Mouse (Mus musculus): Measurements from ENCODE around the gene Fam135a.

Fam135a gene

DNA sequence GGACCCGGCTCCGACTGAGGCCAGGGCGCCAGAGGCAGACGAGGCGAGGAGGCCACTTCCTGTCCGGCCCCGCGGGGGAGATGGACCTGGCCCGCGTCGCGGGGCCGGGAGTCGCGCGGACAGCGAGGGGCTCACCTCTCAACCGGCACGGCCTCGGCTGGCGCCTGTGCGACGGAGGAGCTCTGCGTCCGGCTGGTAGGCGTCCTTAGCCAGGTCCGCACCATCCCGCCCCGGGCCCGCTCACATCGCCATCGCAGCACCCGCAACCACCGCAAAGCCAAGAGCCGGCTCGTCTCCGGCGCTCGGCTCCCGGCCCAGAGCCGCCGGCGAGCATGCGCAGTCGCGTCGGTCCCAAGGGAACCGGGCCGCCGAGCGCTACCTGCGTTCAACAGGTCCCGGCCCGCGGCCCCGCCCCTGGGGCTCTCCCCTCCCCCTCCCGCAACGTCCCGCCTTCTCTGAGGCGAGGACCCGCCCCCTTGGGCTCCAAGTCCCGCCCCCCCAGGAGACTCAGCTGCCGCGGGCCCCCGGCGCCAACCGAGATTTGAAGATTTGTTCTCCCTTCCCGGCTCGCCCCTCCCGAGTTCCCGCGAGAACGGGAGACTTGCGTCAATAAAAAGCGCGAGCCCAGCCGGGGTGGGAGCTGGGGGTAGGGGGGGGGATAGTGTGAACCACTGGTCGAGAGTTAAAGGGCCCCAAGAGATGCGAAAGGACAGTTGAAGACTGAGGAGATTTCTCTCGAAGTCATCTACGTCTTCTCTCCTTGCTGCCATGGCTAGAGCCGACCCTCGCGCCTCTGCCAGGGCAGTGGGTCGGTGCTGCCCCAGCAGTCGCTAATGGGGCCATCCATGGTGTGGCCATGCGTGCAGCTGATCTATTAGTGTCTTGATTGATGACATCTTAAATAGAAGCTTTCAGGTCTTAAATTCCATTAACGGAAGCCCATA is at the start of gene Fam135a:
TSS of gene Fam135a (minus strand) at position 416 of the 944 bp plus-strand sequence.
- in situ Hi-C loops (cut with MboI; ENCODE audit: unreplicated experiment in 2 of 2) = no loop called here

DNA sequence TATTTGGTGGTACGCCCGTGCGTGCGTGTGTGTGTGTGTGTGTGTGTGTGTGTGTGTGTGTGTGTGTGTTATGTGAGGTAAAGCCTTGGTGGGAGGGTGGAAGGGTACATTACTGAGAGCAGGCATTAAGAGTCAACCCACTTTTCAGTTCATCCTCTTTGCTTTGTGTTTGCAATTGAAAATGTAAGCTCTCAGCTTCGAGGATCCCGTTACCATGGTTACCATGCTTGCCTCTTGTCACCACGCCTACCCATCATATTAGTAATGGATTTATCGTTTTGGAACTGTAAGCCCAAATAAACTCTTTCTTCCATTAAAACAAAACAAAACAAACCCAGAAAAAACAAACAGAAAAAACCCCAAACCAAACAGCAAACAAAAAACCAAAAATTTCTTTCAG is 43.4 kb upstream of the Fam135a start:
- in situ Hi-C loops (cut with MboI; ENCODE audit: unreplicated experiment in 2 of 2) = loop anchor here (25.0 kb wide), 1 partner anchor 1469 kb away; no protein-coding TSS in a partner anchor

DNA sequence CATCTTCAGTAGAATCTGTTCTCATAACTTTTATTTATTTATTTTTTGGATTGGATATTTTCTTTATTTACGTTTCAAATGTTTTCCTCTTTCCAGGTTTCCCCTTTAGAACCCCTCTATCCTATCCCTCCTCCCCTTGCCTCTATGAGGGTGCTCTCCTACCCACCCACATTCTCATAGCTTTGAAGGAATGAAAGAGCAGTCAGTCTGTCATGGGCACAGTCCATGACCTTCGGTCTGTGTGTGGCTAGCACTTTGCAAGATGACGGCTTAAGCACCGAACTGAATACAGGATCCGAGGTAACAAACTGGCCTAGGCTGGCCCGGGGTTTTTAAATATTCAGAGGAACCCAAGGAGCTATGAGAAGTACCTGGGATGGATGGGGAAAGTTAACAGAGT is 40.4 kb upstream of the Fam135a start:
- in situ Hi-C loops (cut with MboI; ENCODE audit: unreplicated experiment in 2 of 2) = loop anchor here (25.0 kb wide), 1 partner anchor 1472 kb away; no protein-coding TSS in a partner anchor

DNA sequence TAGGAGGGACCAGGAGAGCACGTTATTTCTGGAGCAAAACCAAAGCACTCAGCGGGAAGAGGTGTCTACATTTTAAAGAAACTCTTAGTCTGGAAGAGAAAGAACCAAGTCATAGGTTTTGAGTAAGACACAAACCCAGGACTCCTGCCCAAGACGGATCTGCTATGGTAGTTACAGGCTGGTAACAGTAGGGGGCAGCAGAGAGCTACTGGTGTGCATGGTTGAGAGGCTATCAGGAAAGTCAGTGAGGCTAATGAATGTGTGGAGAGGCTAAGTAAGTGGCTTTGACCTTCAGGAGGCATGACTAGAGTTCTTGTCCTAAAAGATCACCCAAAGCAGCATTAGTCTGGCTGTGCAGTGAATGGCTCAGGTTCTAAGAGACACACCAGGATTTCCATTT is 37.0 kb upstream of the Fam135a start:
- in situ Hi-C loops (cut with MboI; ENCODE audit: unreplicated experiment in 2 of 2) = loop anchor here (25.0 kb wide), 1 partner anchor 1475 kb away; no protein-coding TSS in a partner anchor

DNA sequence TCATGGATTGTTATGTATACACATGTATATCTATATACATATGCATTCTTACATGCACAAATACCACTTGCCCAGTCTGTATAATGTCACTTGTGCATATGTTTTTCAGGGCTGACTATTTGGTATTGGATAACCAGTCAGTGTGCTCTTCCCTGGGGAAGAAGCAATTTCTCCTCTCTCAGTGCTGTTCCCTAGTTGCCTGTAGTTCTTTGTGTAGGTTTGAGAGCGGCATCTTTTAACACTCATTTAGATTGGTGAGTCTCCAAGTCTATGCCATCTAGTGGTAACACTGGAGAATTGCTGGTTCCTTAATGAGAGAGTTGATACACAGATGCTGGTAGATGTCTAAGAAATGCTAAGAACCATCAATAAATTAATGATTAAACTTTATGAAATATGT is 34.7 kb upstream of the Fam135a start:
- in situ Hi-C loops (cut with MboI; ENCODE audit: unreplicated experiment in 2 of 2) = loop anchor here (25.0 kb wide), 1 partner anchor 1478 kb away; no protein-coding TSS in a partner anchor

DNA sequence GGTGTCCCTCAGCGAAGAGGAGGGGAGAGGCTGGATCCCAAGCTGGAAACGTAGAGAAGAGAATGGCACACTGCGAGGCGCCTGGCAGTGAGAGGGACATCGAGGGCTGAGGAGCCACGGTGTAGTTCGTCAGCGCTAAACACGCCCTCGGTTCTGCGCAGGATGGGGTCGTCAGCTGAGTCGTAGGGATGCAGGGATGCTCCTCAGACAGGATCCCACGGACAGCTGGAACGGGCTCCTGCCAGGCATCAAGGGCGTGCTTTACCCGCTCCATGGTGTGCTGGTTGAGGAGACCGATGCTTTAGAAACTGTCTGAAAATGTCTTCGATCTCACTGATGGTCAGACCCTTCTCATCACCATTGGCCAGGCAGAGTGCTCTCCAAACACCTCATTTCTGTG is 33.7 kb upstream of the Fam135a start:
- in situ Hi-C loops (cut with MboI; ENCODE audit: unreplicated experiment in 2 of 2) = loop anchor here (25.0 kb wide), 1 partner anchor 1478 kb away; no protein-coding TSS in a partner anchor

DNA sequence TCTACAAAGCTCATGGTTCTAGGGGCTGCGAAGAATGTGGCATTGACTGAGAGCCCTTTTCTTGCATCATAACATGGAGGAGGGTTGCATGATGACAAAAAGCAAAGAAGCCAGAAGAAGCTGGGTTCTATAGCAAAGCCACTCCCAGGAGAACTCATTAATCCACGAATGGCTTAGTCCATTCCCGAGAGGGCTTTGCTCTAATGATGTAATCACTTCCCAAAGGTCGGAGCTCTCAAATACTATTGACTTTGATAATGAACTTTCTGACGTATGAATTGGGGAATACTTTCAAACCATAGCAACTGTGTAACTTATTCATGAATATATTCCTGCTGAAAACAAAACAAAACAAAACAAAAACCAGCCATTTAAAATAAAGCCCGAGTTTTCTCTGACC is 27.7 kb upstream of the Fam135a start:
- in situ Hi-C loops (cut with MboI; ENCODE audit: unreplicated experiment in 2 of 2) = loop anchor here (25.0 kb wide), 1 partner anchor 1484 kb away; no protein-coding TSS in a partner anchor

DNA sequence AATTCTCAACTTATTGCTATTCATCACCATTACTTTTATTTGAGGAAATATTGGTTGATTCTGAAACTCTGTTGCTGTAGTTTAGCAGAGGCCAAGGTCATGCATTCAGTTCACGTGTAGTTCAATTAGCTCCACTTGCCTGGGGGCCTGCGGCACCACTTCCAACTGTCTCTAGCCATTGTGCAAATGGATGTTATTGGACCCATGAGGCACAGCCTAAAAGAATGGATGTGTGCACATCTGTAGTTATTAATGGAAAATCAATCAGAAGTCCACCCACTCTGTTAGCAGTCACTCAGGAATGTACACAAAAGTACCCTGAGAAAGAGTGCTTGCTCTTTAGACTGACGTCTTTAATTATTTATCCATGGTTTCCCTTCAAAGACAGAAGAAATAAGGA is 24.5 kb upstream of the Fam135a start:
- in situ Hi-C loops (cut with MboI; ENCODE audit: unreplicated experiment in 2 of 2) = loop anchor here (25.0 kb wide), 1 partner anchor 1488 kb away; no protein-coding TSS in a partner anchor

DNA sequence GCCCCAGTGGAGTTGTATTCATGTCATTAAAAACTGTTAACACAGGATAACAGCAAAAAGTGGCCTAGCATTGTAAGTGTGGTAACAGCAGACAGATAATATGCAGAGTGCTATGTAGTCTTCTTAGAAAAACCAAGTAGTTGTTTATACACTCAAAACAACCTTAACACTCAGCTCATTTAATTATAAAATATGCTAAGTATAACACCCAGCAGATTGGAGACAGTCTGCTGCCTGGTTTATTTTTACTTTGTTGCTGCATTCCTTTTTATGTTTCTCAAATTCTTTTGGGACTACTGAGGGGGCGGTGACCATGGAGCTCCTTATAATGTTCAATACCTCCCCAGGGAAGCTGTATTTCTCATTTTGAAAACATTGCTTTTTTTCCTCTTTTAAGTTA is 22.4 kb upstream of the Fam135a start:
- in situ Hi-C loops (cut with MboI; ENCODE audit: unreplicated experiment in 2 of 2) = no loop called here

DNA sequence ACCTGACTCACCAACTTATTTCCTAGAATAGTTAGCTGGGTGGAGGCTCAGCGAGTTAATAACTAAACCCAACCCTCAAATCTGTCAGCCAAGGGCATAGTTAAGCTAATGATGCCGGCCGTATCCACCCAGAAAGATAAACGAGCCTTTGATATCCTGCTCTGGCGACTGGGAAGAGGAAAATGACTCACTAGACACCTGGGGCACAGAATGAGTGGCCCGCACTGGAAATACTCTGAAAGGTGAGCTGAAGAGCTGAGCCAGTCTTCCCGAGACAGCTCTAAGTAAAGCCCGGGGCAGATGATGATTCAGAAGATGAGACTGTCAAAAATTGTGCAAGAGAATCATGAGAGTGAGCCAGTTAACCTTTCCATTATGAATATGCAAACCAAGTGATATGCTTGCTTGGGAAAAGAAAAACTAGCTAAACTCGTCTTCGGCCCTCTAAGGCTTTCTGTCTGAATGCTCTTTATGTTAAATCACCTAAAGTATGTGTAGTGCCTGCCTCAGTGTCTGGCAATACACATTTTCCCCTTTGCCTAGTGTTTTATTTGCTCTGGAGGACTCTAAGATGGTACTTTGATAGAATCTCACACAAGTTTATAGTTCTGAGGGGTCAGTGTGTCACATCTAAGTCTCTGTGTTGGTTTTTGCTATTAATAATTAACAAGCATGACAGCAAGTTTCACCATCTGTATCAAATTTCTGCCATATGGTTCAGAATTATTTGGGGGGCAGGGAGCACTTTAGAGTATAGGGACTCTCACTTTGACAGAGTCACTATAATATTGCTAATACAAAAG is 8.0 kb upstream of the Fam135a start:
- in situ Hi-C loops (cut with MboI; ENCODE audit: unreplicated experiment in 2 of 2) = no loop called here

DNA sequence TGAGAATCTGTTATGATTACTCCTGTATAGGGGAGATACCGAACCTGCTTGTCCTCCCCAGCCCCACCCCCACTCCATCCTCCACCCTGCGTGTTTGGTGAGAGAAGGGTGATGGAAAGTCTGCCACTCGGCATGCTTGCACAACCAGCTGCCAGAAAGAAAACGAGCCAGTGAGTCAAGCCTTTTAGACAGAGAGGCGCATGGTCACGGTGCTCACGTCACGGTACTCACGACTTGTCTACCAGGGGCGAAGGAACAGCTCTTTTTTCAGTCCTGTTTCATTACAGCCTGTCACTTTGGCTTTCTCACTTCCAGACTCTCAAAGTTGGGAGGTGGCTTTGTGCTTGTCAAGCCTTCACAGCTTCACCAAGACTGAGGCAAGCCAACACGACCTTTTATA is 7.2 kb upstream of the Fam135a start:
- in situ Hi-C loops (cut with MboI; ENCODE audit: unreplicated experiment in 2 of 2) = no loop called here

DNA sequence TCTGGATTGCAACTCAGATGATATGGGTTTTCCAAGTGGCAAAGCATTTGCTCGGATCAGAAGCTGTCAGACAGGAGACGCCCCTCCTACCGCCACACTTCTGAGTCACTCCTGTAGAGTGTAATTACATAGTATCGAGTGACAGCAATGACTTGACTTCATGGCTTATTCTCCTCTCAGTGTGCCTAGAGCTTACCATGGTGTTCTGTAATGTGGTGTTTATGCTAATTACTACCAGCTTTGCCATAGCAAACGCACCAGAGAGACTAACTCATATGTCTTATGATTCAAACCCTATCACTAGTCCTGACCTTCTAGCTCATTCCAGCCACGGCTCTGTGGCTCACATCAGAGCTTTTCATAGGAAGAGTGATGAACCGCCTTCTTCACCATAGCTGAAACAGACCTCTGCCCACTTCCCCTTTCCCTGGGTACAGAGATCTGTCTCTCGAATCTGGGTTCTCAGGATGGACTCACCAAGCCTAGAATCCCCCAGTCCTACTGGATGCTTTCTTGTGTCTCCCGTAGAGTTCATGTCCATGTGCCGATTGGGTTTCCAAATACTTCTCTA is 2.5 kb upstream of the Fam135a start:
- in situ Hi-C loops (cut with MboI; ENCODE audit: unreplicated experiment in 2 of 2) = no loop called here

DNA sequence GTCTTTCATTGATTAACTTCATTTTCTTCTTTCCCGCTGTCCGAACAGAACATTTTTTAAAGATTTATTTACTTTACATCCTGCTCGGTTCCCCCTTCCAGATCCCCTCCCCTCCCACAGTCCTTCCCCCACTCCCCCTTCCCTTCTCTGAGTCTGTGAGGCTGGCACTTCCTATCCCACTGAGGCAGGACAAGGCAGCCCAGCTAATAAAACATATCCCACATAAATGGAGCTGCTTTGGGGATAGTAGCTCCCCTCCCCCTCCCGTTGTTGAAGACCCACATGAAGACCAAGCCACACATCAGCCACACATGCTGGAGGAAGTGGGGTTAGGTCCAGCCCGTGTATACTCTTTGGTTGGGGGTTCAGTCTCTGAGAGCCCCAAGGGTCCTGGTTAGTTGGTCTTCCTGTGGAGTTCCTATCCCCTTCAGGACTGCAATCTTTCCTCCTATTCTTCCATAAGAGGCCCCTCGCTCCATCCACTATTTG is 773 bp upstream of the Fam135a start:
- in situ Hi-C loops (cut with MboI; ENCODE audit: unreplicated experiment in 2 of 2) = no loop called here

DNA sequence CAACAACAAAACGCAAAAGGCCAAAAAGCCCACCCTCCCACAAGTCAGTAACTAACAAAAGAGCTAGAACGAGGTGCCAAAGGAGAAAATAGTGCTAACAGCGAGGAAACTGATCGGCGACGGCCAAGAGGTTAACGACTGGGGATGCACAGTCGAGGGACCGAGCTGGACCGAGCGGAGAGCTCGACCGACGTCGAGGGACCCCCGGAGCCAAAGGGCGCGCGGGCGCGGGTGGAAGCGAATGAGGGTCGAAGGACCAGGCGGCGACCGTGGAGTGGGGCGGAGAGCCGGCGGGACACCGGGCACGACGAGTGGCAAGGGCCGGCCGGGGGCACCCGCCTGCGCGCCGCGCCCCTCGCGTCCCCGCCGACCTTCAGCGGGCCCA is 608 bp downstream of the Fam135a start:
- in situ Hi-C loops (cut with MboI; ENCODE audit: unreplicated experiment in 2 of 2) = no loop called here

DNA sequence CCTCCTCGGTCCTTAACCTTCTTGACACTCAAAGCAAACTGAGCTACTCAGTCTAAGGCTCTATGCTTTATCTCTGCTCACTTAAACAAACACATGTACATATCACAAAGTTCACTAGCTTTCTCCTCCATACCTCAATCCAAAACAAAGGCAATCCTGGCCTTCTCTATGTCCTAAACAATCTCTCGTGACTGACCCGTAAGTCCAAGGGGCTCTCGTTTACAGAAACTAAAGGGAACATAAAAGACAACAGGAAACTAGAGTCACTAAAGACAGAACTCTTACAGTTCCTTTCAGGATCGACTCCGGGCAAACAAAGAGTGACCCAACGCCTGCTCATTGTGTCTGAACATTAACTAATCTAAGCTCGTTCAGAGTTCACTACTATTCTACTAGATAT is 2.6 kb downstream of the Fam135a start:
- in situ Hi-C loops (cut with MboI; ENCODE audit: unreplicated experiment in 2 of 2) = no loop called here

DNA sequence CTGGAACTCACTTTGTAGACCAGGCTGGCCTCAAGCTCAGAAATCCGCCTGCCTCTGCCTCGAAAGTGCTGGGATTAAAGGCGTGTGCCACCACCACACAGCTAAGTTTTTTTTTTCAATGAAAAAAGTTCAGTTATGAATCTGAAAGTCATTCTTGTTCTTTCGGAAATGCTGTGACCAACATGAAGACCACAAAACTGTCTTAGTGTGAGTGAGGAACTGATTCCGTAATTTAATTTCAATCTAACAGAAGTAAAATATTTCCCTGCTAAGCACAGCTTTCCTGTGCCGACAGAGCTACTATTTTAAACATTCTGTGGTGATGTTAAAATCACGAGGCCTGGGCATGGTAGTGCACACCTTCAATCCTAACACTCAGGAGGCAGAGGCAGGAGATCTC is 7.7 kb downstream of the Fam135a start:
- in situ Hi-C loops (cut with MboI; ENCODE audit: unreplicated experiment in 2 of 2) = no loop called here

DNA sequence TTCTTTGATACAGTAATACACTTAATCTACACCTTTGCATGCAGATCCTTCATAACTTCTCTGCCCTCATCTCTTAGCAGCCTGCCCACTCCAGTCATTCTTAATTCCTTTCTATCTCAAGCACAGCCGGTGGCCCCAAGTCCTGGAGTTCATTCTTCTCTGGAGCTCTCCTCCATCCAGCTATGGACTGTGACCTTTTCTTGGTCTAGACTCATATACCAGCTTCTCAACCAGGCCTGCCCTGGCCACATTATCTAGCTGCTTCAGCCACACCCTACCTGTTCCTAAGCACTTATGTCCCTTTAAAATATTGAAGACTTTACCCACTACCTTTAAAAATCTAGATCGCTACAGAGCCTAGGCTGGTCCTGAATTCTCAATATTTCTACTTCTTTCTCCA is 9.5 kb downstream of the Fam135a start:
- in situ Hi-C loops (cut with MboI; ENCODE audit: unreplicated experiment in 2 of 2) = no loop called here

DNA sequence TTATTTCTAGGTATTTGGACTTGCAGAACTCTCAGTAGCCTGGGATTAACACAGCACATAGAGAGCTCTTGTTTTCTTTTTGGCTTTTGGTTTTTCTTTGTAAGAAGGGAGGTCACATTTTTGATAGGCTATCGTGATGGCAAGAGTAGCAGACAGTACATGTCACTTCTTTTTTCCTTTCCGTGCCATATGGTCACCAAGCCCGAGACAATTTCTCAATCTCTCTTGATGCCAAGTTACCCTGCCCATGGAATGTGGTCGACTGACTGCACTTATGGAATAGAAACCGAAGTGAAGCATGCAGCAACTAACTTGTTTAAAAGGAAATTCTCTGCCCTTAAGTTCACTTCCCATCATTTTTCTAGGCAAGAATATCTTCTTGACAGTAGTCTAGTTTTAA is 10.0 kb downstream of the Fam135a start:
- in situ Hi-C loops (cut with MboI; ENCODE audit: unreplicated experiment in 2 of 2) = no loop called here

DNA sequence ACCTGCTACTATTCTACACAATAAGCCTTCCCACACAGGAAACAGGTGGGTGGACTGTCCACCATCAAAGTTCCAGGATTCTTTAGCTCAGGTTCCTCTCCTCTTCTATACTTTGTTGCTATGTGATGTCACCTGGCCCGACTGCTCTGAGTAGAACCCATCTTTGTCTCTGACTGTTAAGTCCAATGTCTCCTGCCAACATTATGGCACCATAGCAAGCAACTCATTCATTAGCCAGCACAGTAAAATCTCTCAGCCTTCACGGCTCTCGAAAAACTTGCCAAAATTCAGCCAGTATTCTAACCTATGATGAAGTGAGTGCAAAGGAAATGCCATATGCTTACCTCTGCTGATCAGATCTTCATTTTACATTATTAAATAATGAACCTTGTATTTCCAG is 14.0 kb downstream of the Fam135a start:
- in situ Hi-C loops (cut with MboI; ENCODE audit: unreplicated experiment in 2 of 2) = no loop called here

DNA sequence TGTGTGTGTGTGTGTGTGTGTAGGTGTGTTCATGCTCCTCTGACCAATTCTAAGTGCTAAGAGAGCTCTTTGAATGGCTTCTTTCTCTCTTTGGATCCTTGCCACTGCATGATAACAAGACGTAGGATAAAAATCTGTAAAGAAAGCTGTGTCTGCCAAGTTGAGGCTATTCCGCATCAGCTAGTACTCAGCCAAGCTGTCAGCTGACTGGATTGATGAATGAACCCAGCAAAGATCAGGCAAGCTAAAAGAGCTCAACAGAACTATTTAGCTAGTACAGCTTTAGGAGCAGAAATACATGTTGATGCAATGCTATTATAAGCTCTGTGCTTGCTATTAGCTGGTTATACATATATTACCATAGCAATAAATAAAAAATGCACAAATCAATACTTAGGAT is 25.7 kb downstream of the Fam135a start:
- in situ Hi-C loops (cut with MboI; ENCODE audit: unreplicated experiment in 2 of 2) = no loop called here
